Mouse (Mus musculus) T-helper 2 cell (primary cell): Measurements from ENCODE around the gene Zfp148.
"Not testable (repeated sequence)": the region's sequence is repeated elsewhere in the genome, so short reads cannot be mapped to it uniquely, and the experiment has no call there.

ENCODE experiments used
- in situ Hi-C: fragments of 300-600 bp; cut with MboI, MseI; formaldehyde crosslinking; loops from one replicate; pipeline ENCODE4 v1.15.1; 2025; ENCODE audit warnings: high pct_unique_total_duplicates

Gene Zfp148

GRCm38 (mm10) chr16:33461416-33461815 is 80.8 kb downstream of the Zfp148 start:
- in situ Hi-C loops, result no loop called here

- in situ Hi-C loops, result no loop called here
These were observed 84.0 kb downstream of the Zfp148 start for GRCm38 (mm10) chr16:33464509-33465241.

- in situ Hi-C loops, result no loop called here
These were observed 84.6 kb downstream of the Zfp148 start for GRCm38 (mm10) chr16:33465242-33465614.

GRCm38 (mm10) chr16:33467451-33467850 is 86.8 kb downstream of the Zfp148 start:
- in situ Hi-C loops, result no loop called here

- in situ Hi-C loops, result no loop called here
These were observed 89.3 kb downstream of the Zfp148 start for GRCm38 (mm10) chr16:33469973-33470372.

- in situ Hi-C loops, result no loop called here
These were observed 93.7 kb downstream of the Zfp148 start for GRCm38 (mm10) chr16:33474381-33474780.

GRCm38 (mm10) chr16:33479926-33480325 is 99.3 kb downstream of the Zfp148 start:
- in situ Hi-C loops, result no loop called here

GRCm38 (mm10) chr16:33481148-33481547 is 100.5 kb downstream of the Zfp148 start:
- in situ Hi-C loops, result no loop called here

- in situ Hi-C loops, result no loop called here
These were observed 101.7 kb downstream of the Zfp148 start for GRCm38 (mm10) chr16:33482309-33482708.

- in situ Hi-C loops, result no loop called here
These were observed 107.1 kb downstream of the Zfp148 start for GRCm38 (mm10) chr16:33487709-33488108.

- in situ Hi-C loops, result no loop called here
These were observed 113.7 kb downstream of the Zfp148 start for GRCm38 (mm10) chr16:33494374-33494773.

GRCm38 (mm10) chr16:33508082-33508481 is 127.4 kb downstream of the Zfp148 start:
- in situ Hi-C loops, result no loop called here

GRCm38 (mm10) chr16:33509231-33509630 is 128.6 kb downstream of the Zfp148 start:
- in situ Hi-C loops, result not testable (repeated sequence)

- in situ Hi-C loops, result not testable (repeated sequence)
These were observed 130.2 kb downstream of the Zfp148 start for GRCm38 (mm10) chr16:33510856-33511255.

GRCm38 (mm10) chr16:33512555-33512954 is 131.9 kb downstream of the Zfp148 start:
- in situ Hi-C loops, result no loop called here

GRCm38 (mm10) chr16:33516807-33517565 is 136.3 kb downstream of the Zfp148 start, which contains the start of gene Slc12a8:
Gene Slc12a8 (plus strand): TSS chr16:33517328.
- in situ Hi-C loops, result no loop called here

GRCm38 (mm10) chr16:33517627-33518026 is 137.0 kb downstream of the Zfp148 start:
- in situ Hi-C loops, result no loop called here

- in situ Hi-C loops, result no loop called here
These were observed 137.6 kb downstream of the Zfp148 start for GRCm38 (mm10) chr16:33518236-33518635.

- in situ Hi-C loops, result no loop called here
These were observed 139.4 kb downstream of the Zfp148 start for GRCm38 (mm10) chr16:33519916-33520568.

- in situ Hi-C loops, result no loop called here
These were observed 141.9 kb downstream of the Zfp148 start for GRCm38 (mm10) chr16:33522516-33522915.

GRCm38 (mm10) chr16:33523571-33523970 is 142.9 kb downstream of the Zfp148 start:
- in situ Hi-C loops, result no loop called here
